Mouse (Mus musculus): Measurements from ENCODE around the gene Abhd2. TPM values are rescaled to one million over a fixed set of nuclear protein-coding genes. Genes with fewer than 3 reads are reported as not detected.
A peak's percentile ranks its signal among the peaks of the same experiment; 100 is the strongest.

Gene Abhd2
- total RNA-seq (2015) (41.5 and 45.2 TPM in 2 replicates), total RNA-seq (2017) (26.3 and 28.5 TPM in 2 replicates)

DNA sequence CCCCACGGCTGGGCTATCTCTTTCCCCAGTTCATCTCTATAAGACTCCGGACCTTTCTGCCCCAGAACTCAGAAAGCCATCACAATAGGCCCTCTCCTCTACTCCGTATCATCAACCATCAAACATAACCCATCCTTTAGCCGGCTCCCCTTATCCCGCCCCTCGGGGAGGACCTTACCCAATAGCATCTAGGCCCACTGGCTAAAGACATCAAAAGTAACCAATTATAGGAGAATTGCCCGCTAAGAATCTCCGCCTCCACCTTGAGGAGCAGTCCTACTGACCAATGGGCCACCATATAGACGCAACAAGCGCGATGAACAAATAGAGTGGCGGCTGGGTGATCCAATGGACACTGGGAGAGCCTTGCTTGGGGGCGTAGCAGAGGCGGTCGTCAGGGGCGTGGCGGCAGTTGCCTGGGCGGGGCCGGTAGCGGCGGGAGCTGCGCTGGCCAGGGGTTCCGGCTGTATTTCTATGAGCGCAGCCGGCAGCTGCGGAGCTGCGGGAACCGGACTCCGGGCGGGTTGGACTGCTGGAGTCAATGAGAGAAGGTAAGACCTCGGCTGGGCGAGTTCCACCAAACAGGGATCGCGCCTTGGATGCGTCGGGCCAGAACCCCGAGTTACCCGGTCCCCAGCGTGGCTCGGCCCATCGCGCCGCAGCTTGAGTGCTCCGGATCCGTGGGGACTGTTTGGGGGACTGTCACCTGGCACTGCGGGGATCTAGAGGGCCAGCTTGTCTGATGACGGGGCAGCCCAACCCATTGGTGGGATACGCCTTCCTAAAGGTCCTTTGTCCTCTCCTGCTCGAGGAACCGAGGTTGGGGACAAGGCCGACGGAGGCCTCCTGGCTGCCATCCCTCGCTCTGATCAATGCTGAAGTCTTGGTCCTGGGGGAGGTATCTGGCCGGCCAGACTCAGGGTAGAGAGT, at the start of gene Abhd2:
Gene Abhd2 (plus strand): TSS at position 411 of the 930 bp plus-strand sequence.
- peak; percentile 90 for ATAC-seq (ENCODE audit: poor library complexity, severe bottlenecking)

DNA sequence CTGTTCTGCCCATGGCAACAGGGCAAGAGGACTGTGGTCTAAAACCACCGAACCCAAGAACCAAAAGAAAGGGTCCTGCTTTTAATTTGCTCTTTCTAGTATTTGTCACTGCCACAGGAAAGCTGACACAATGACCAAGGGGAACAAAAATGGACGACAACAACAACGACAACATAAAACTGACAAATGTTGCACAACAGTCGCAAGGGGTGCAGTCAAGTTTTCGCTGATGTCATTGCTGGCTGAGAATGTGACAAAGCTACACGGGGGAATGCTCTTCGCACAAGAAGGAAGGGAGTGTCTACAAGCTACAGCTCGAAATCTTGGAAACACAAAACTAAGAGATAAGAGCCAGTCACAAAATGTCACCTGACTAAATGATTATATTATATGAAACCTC, 47.5 kb upstream of the Abhd2 start:
- peak; percentile 59 for ATAC-seq (ENCODE audit: poor library complexity, severe bottlenecking)

- ATAC-seq (ENCODE audit: poor library complexity, severe bottlenecking) = no peak
Measured at GRCm38 (mm10) chr7:79226172-79226571, 46.8 kb upstream of the Abhd2 start.

DNA sequence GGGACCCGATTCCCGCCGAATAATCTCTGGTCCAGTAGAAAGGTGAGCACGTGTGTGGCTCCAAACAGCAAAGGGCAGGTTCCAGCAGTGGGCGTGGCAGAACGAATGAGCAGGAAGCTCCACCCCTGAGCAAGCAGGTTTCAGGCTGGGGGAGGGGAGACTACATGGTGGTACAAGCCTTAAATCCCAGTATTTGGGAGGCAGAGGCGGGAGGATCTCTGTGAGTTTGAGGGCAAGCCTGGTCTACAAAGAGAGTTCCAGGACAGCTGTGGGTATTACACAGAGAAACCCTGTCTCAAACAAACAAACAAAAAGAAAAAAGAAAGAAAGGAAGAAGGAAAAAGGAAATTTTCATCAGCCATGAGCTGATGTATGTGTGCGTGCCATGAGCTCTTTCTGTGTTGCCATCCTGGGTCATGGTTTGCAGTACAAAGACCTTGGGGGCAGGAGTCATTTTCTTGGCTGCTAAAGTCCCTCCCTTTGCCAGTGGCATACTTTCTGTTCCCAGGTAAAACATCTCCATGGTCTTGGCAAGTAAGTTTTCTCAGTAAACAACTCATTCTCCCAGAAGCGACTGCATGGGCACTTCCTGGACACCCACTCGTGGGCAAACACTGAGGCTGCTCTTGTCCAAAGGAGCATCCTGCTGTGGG, 46.0 kb upstream of the Abhd2 start:
- no peak for ATAC-seq (ENCODE audit: poor library complexity, severe bottlenecking)

DNA sequence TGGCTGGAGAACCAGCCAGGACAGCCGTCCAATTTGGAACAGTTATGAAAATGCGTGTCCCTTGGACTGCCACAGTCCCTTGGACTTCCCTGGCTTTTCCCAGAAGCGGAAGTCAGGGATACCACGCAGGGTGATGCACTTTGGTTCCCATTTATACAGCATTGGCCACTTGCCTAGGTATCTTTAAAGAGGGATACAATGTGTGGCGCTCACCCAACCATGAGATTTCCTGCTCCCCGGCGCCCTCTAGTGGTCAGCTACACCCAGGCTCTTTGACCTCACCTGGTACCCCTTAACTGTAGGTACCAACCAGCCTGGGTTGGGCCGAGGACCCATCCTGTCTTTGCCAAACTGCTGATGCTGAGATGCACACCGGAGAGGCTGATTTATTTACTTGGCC, 44.5 kb upstream of the Abhd2 start:
- peak; percentile 65 for ATAC-seq (ENCODE audit: poor library complexity, severe bottlenecking)

GRCm38 (mm10) chr7:79231577-79231976, 41.4 kb upstream of the Abhd2 start:
- ATAC-seq (ENCODE audit: poor library complexity, severe bottlenecking) = peak; percentile 80

DNA sequence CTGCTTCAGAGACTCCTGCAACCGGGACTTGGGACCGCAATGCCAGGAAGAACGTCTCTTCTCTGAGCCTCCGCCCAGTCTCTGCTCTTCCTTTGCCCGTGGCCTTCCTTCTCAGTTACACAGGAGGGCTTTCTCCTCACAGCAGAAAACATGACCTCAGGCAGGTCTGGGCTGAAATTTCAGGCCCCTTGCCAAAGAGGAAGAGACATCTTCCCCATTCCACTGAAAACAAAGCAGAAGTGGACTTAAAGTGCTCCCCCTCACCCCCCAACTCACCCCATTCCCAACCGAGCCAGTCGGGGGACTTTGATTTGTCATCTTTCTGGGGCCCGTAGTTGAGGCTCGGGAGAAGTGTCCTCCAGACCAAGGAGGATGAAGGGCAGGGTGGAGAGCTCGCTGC, 41.0 kb upstream of the Abhd2 start:
- peak; percentile 74 for ATAC-seq (ENCODE audit: poor library complexity, severe bottlenecking)

DNA sequence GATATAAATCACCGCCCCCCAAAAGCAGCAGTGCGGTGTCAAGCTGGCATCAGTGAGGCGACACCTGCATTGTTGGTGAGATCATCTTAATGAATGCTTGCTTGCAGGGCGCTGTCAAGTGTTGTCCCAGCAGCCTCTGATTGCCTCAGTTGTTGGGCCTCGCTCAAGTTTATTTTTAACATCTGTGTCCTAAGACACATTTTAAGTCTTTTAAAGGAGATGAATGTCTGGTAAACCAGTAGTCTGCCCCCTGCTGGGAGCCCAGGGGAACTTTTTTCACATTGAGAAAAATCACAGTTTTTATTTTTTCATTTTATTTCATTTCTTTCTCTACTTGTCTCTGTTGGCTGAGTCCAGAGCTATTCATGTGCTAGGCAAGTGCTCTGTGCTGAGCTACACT, 34.3 kb upstream of the Abhd2 start:
- ATAC-seq (ENCODE audit: poor library complexity, severe bottlenecking) = no peak

- no peak for ATAC-seq (ENCODE audit: poor library complexity, severe bottlenecking)
Measured at GRCm38 (mm10) chr7:79241931-79242625, 30.9 kb upstream of the Abhd2 start.

DNA sequence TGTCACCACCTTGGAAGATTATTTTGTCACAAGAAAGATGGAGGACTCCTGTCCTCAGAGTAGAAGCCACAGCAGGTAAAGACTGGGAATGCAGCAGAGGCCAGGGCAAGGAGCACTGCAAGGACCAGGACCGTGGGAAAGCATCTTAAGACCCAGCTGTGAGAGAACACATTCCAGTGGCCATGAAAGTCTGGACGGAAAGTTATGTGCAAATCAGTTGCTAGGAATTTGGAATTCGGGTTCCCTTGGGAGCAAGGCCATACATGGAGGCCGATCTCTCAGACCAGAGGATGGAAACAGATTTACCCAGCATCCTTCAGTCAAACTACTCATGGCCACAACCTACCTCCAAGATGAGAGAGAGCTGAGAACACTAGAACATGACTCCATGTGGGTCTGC, 29.8 kb upstream of the Abhd2 start:
- ATAC-seq (ENCODE audit: poor library complexity, severe bottlenecking) = no peak

GRCm38 (mm10) chr7:79246039-79246670, 26.8 kb upstream of the Abhd2 start:
- peak; percentile 79 for ATAC-seq (ENCODE audit: poor library complexity, severe bottlenecking)

DNA sequence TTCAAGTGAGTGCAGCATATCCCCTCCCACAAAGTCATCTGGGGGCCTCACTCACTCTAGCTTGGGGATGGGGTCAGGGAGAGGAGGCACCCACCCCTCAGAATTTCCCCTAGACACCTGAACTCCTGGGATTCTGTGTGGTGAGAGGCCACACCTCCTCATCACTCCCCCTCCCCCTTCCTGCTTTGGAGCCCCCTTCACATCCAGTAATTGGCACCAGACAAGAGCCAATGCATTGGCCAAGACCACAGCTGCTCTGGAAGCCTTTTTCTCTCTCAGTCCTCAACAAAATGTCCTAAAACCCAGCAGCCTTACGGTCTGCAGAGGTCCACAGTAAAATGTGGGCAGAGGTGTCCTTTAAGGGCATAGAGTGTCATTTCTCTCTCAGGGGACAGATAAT, 25.6 kb upstream of the Abhd2 start:
- no peak for ATAC-seq (ENCODE audit: poor library complexity, severe bottlenecking)

DNA sequence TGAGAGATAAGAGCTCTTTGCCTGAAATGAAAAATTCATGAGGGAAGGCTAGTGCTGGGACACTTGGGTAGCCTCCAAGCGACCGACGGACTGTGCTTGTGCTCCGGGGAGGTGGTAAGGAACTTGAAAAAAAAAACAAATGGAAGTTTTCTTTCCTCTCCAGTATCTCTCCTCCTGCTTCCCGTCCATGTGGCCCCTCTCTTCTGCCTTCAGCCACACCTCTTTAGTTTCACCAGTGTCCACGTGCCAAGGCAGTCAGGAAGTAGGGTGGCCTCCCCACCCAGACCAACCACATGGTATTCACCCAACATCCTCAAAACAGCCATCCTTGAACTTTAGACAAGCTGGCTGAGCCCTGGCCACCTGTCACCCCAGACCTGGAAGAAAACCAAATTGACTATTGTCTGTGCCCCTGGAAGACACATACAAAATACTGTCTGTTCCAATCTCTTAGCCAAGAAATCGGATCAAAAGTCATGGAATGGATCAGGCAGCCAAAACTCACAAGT, 25.1 kb upstream of the Abhd2 start:
- ATAC-seq (ENCODE audit: poor library complexity, severe bottlenecking) = peak; percentile 75

GRCm38 (mm10) chr7:79249581-79249980, 23.4 kb upstream of the Abhd2 start:
- peak; percentile 49 for ATAC-seq (ENCODE audit: poor library complexity, severe bottlenecking)

GRCm38 (mm10) chr7:79254248-79254888, 18.6 kb upstream of the Abhd2 start:
- ATAC-seq (ENCODE audit: poor library complexity, severe bottlenecking) = no peak

- no peak for ATAC-seq (ENCODE audit: poor library complexity, severe bottlenecking)
Measured at GRCm38 (mm10) chr7:79255350-79255749, 17.6 kb upstream of the Abhd2 start.

DNA sequence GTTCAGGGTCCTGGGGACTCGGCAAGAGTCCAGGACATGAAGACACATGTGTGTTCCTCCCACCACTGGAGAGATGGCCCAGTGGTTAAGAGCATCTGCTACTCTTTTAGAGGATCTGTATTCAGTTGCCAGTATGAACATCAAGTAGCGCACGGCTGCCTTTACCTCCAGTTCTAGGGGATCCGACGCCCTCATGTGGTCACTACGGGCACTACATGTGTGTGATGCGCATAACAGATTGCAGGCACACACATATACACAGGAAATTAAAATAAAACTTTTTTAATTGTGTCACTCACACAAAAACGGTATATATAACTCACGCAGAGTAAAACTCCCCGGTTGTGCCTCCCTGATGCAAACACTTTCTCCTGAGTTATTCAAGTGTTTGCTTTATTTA, 17.2 kb upstream of the Abhd2 start:
- ATAC-seq (ENCODE audit: poor library complexity, severe bottlenecking) = no peak

GRCm38 (mm10) chr7:79256716-79257115, 16.3 kb upstream of the Abhd2 start:
- no peak for ATAC-seq (ENCODE audit: poor library complexity, severe bottlenecking)

- ATAC-seq (ENCODE audit: poor library complexity, severe bottlenecking) = no peak
Measured at GRCm38 (mm10) chr7:79258981-79259542, 13.9 kb upstream of the Abhd2 start.

GRCm38 (mm10) chr7:79262478-79262877, 10.5 kb upstream of the Abhd2 start:
- ATAC-seq (ENCODE audit: poor library complexity, severe bottlenecking) = peak; percentile 67
